13 mouse cellular contexts compared by ENCODE assay signal in the genomic region with DNA sequence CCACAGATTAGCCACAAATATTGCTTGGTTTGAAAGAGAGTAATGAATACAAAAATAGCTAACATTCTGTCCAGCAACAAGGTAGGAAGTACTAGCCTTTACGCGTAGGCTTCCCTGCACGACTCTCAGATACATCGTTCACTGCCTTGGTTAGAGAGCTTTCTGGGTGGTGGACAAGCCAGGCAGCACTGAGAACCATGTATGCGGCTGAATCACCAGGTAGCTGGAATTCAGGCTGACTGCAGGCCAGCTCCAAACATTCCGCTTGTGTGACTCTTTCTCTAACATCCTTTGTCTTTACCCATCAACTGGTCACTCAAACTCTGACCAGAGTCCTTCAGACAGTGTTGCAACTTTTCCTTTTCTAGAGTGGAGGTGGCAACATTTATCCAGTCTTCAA.
"Had no signal": no experiment of that assay in that cellular context is flagged by ENCODE, and none has a peak within 500 bp of the region (broad histone marks: within the 10 kb centered on the region; RNA-seq: fewer than 3 reads in every experiment).

No protein-coding gene starts in this region.

- H3K9me3 ChIP-seq: limb, embryonic 10.5 days; lung, embryonic 15.5 days; midbrain, embryonic 12.5 days; stomach, embryonic 15.5 days had no signal

- H3K4me2 ChIP-seq: liver, embryonic 11.5 days; lung, embryonic 15.5 days; midbrain, embryonic 12.5 days; stomach, embryonic 15.5 days had no signal

- H3K27me3 ChIP-seq: lung, embryonic 15.5 days; midbrain, embryonic 12.5 days; stomach, embryonic 15.5 days had no signal

- H3K36me3 ChIP-seq: midbrain, embryonic 12.5 days; stomach, embryonic 15.5 days had no signal

- DNase-seq: kidney, postnatal 25 days; liver, postnatal 0 days; lung, postnatal 14 days; right cerebral cortex, postnatal 14 days; thymus, adult 2 months; thymus, postnatal 25 days had no signal

- H3K27ac ChIP-seq: left cerebral cortex, adult 2 months; limb, embryonic 10.5 days; lung, embryonic 15.5 days; midbrain, embryonic 12.5 days; stomach, embryonic 15.5 days had no signal

- H3K9ac ChIP-seq: liver, postnatal 0 days; lung, embryonic 15.5 days; midbrain, embryonic 12.5 days; stomach, embryonic 15.5 days had no signal

- ATAC-seq: liver, postnatal 0 days; midbrain, embryonic 16.5 days had no signal

- H3K4me3 ChIP-seq: left cerebral cortex, adult 2 months; limb, embryonic 10.5 days; lung, embryonic 15.5 days; midbrain, embryonic 12.5 days; stomach, embryonic 15.5 days had no signal
